Mouse (Mus musculus) olfactory bulb, adult 2 months (tissue): ENCODE results near the gene Immt.

ENCODE experiments used
- CTCF ChIP-seq: fragments of 200-500 bp; IDR thresholded peaks from 2 replicates; pipeline ENCODE4 v1.5.1; 2012; ENCODE audit warnings: low read depth, mild to moderate bottlenecking, low read length, moderate library complexity; ENCODE audit not compliant: insufficient read depth
- POLR2A ChIP-seq: fragments of 200-500 bp; IDR thresholded peaks from 2 replicates; pipeline ENCODE4 v1.6.1; 2012; ENCODE audit warnings: mild to moderate bottlenecking, low read depth, low read length, moderate library complexity; ENCODE audit not compliant: insufficient read depth

DNA sequence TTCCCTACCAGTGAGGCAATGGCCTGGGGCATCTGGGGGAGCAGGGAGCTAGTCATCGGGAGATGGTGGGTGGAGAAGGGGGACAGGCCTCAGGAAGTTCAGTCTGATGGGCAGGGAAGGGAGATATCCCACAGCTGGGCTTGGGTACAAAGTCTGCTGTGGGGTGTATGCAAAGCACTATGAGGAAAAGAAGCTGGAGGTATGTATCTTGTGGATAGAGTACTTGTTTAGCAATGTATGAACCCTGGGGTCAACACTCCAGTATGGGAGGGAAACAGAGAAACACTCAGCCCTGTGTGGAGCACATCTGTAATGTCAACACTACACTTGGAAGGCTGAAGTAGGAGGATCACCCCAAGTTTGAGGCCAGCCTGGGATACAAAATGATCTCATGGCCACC lies 24.4 kb upstream of the Immt start:
- TF ChIP-seq POLR2A (no peak), CTCF (no peak)
